Mouse (Mus musculus): Measurements from ENCODE around the gene Smg5. TPM values are rescaled to one million over a fixed set of nuclear protein-coding genes. Genes with fewer than 3 reads are reported as not detected.
"Not testable (repeated sequence)": the region's sequence is repeated elsewhere in the genome, so short reads cannot be mapped to it uniquely, and the experiment has no call there.

Smg5 gene
- polyA plus RNA-seq, 1 experiment from 2014 or later = 33.3 TPM

GRCm38 (mm10) chr3:88359584-88359983, 23.5 kb downstream of the Smg5 start:
- ATAC-seq (replicated peaks; ENCODE audit: insufficient number of reproducible peaks, low FRiP score, low TSS enrichment, low read depth) = no peak
- Histone ChIP-seq H3K36me3 (replicated peaks; ENCODE audit: control insufficient read depth, insufficient read depth, low read depth, low read length) (peaks cover 36% of the 10 kb centered on the region), H3K9ac (replicated peaks; ENCODE audit: low read length) (no peak overlapping the region), H3K4me1 (ENCODE audit: control insufficient read depth, insufficient read depth, low read length) (no peaks in the 10 kb centered on the region), H3K9me3 (replicated peaks; ENCODE audit: control insufficient read depth, low read length) (no peaks in the 10 kb centered on the region), H3K27me3 (ENCODE audit: control insufficient read depth, insufficient read depth, low read length) (0 out of 2 replicates have a peak, but pooled peaks cover 2% of the 10 kb centered on the region), H3K4me3 (ENCODE audit: low read depth, low read length) (no peak overlapping the region), H3K27ac (replicated peaks; ENCODE audit: low read depth, low read length) (no peak overlapping the region), H3K4me2 (ENCODE audit: low read depth, low read length) (no peak overlapping the region)
- no peak for DNase-seq (ENCODE audit: low spot score)
- 63% methylated on average over 5 of the region's 5 CpGs for WGBS

GRCm38 (mm10) chr3:88359989-88360388, 23.9 kb downstream of the Smg5 start:
- 52% methylated on average over 3 of the region's 3 CpGs for WGBS
- ATAC-seq (replicated peaks; ENCODE audit: insufficient number of reproducible peaks, low FRiP score, low TSS enrichment, low read depth) = no peak
- peaks cover 6% of the 10 kb centered on the region for H3K27me3 ChIP-seq (ENCODE audit: control insufficient read depth, insufficient read depth, low read length)
- peaks cover 36% of the 10 kb centered on the region for H3K36me3 ChIP-seq (replicated peaks; ENCODE audit: control insufficient read depth, insufficient read depth, low read depth, low read length)
- no peak for DNase-seq (ENCODE audit: low spot score)
- no peak overlapping the region for H3K4me2 ChIP-seq (ENCODE audit: low read depth, low read length)
- H3K4me1 ChIP-seq (ENCODE audit: control insufficient read depth, insufficient read depth, low read length) = no peaks in the 10 kb centered on the region
- no peaks in the 10 kb centered on the region for H3K9me3 ChIP-seq (replicated peaks; ENCODE audit: control insufficient read depth, low read length)
- no peak overlapping the region for H3K4me3 ChIP-seq (ENCODE audit: low read depth, low read length)
- H3K27ac ChIP-seq (replicated peaks; ENCODE audit: low read depth, low read length) = no peak overlapping the region
- H3K9ac ChIP-seq (replicated peaks; ENCODE audit: low read length) = no peak overlapping the region

- H3K4me2 ChIP-seq (ENCODE audit: low read depth, low read length) = no peak overlapping the region
- DNase-seq (ENCODE audit: low spot score) = no peak
- no peaks in the 10 kb centered on the region for H3K9me3 ChIP-seq (replicated peaks; ENCODE audit: control insufficient read depth, low read length)
- H3K36me3 ChIP-seq (replicated peaks; ENCODE audit: control insufficient read depth, insufficient read depth, low read depth, low read length) = peaks cover 30% of the 10 kb centered on the region
- no peak for ATAC-seq (replicated peaks; ENCODE audit: insufficient number of reproducible peaks, low FRiP score, low TSS enrichment, low read depth)
- no peaks in the 10 kb centered on the region for H3K4me1 ChIP-seq (ENCODE audit: control insufficient read depth, insufficient read depth, low read length)
- H3K9ac ChIP-seq (replicated peaks; ENCODE audit: low read length) = no peak overlapping the region
- H3K4me3 ChIP-seq (ENCODE audit: low read depth, low read length) = no peak overlapping the region
- H3K27me3 ChIP-seq (ENCODE audit: control insufficient read depth, insufficient read depth, low read length) = peaks cover 16% of the 10 kb centered on the region
- H3K27ac ChIP-seq (replicated peaks; ENCODE audit: low read depth, low read length) = no peak overlapping the region
- WGBS = 78% methylated on average over 6 of the region's 6 CpGs
Measured at GRCm38 (mm10) chr3:88361096-88361495, 25.0 kb downstream of the Smg5 start.

- WGBS = 77% methylated on average over 2 of the region's 2 CpGs
- Histone ChIP-seq H3K4me1 (ENCODE audit: control insufficient read depth, insufficient read depth, low read length) (no peaks in the 10 kb centered on the region), H3K4me2 (ENCODE audit: low read depth, low read length) (no peak overlapping the region), H3K4me3 (ENCODE audit: low read depth, low read length) (no peak overlapping the region), H3K36me3 (replicated peaks; ENCODE audit: control insufficient read depth, insufficient read depth, low read depth, low read length) (peaks cover 25% of the 10 kb centered on the region), H3K9me3 (replicated peaks; ENCODE audit: control insufficient read depth, low read length) (no peaks in the 10 kb centered on the region), H3K27me3 (ENCODE audit: control insufficient read depth, insufficient read depth, low read length) (peaks cover 18% of the 10 kb centered on the region), H3K9ac (replicated peaks; ENCODE audit: low read length) (no peak overlapping the region), H3K27ac (replicated peaks; ENCODE audit: low read depth, low read length) (no peak overlapping the region)
- ATAC-seq (replicated peaks; ENCODE audit: insufficient number of reproducible peaks, low FRiP score, low TSS enrichment, low read depth) = no peak; the same call in 1 of the 2 replicates
- no peak for DNase-seq (ENCODE audit: low spot score)
Measured at GRCm38 (mm10) chr3:88361612-88362313, 25.7 kb downstream of the Smg5 start.

GRCm38 (mm10) chr3:88363700-88364099, 27.6 kb downstream of the Smg5 start:
- no peak overlapping the region for H3K27ac ChIP-seq (replicated peaks; ENCODE audit: low read depth, low read length)
- WGBS = 37% methylated on average over 4 of the region's 4 CpGs
- H3K36me3 ChIP-seq (replicated peaks; ENCODE audit: control insufficient read depth, insufficient read depth, low read depth, low read length) = peaks cover 15% of the 10 kb centered on the region
- DNase-seq (ENCODE audit: low spot score) = no peak
- peaks cover 18% of the 10 kb centered on the region for H3K27me3 ChIP-seq (ENCODE audit: control insufficient read depth, insufficient read depth, low read length)
- no peaks in the 10 kb centered on the region for H3K9me3 ChIP-seq (replicated peaks; ENCODE audit: control insufficient read depth, low read length)
- ATAC-seq (replicated peaks; ENCODE audit: insufficient number of reproducible peaks, low FRiP score, low TSS enrichment, low read depth) = no peak
- H3K4me2 ChIP-seq (ENCODE audit: low read depth, low read length) = no peak overlapping the region
- H3K4me1 ChIP-seq (ENCODE audit: control insufficient read depth, insufficient read depth, low read length) = no peaks in the 10 kb centered on the region
- no peak overlapping the region for H3K9ac ChIP-seq (replicated peaks; ENCODE audit: low read length)
- no peak overlapping the region for H3K4me3 ChIP-seq (ENCODE audit: low read depth, low read length)

DNA sequence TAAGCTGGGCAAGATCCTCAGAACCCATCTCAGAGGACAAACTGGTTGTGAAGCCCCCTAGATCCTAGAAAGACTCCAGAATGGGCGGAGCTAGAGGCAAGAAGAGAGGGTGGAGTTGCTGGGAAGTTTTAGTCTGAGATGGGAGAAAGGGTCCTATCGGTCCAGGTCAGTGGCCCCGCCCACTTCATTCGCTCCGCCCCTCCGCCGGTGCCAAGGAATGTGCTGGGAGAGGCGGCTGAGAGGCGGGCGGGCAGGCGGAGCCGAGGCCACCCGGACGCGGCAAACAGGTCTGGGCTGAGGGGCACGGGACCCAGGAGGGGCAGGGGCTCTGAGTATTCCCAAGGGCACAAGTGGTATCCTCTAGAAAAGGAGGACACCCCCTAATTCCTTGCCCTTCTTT, 28.3 kb downstream of the Smg5 start, which contains the start of gene Paqr6:
Gene Paqr6, plus strand, starts transcription at position 248 of the 400 bp plus-strand sequence.
- H3K27me3 ChIP-seq (ENCODE audit: control insufficient read depth, insufficient read depth, low read length) = peaks cover 18% of the 10 kb centered on the region
- no peak within 1 kb of the TSS for H3K4me2 ChIP-seq (ENCODE audit: low read depth, low read length)
- H3K9ac ChIP-seq (replicated peaks; ENCODE audit: low read length) = no peak within 1 kb of the TSS
- no peak within 1 kb of the TSS for H3K27ac ChIP-seq (replicated peaks; ENCODE audit: low read depth, low read length)
- H3K4me3 ChIP-seq (ENCODE audit: low read depth, low read length) = no peak within 1 kb of the TSS
- peaks cover 9% of the 10 kb centered on the region for H3K36me3 ChIP-seq (replicated peaks; ENCODE audit: control insufficient read depth, insufficient read depth, low read depth, low read length)
- H3K4me1 ChIP-seq (ENCODE audit: control insufficient read depth, insufficient read depth, low read length) = no peaks in the 10 kb centered on the region
- DNase-seq (ENCODE audit: low spot score) = peak; percentile 61
- no peaks in the 10 kb centered on the region for H3K9me3 ChIP-seq (replicated peaks; ENCODE audit: control insufficient read depth, low read length)
- under 1% methylated on average over 16 of the region's 16 CpGs for WGBS
- no peak for ATAC-seq (replicated peaks; ENCODE audit: insufficient number of reproducible peaks, low FRiP score, low TSS enrichment, low read depth)

DNA sequence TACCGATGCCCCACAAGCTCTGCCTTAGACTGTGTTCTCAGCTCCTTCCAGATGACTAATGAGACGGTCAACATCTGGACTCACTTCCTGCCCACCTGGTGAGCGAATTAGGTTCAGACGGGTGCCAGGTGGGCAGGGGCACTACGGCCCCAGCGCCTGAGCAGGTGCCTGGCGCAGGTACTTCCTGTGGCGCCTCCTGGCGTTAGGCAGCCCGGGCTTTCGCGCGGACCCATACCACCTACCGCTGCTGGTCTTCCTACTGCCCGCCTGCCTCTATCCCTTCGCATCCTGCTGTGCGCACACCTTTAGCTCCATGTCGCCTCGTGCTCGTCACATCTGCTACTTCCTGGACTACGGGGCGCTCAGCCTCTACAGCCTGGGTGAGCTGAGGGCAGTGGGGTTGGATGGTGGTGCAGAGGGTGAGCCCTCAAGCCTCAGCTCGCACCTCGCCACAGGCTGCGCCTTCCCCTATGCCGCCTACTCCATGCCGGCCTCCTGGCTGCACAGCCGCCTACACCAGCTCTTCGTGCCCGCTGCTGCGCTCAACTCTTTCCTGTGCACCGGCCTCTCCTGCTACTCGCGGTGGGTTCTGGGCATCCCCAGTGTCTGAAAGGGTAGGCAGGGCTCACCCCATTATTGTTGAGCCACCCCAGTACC, 29.8 kb downstream of the Smg5 start:
- no peak overlapping the region for H3K4me3 ChIP-seq (ENCODE audit: low read depth, low read length)
- H3K36me3 ChIP-seq (replicated peaks; ENCODE audit: control insufficient read depth, insufficient read depth, low read depth, low read length) = peaks cover 4% of the 10 kb centered on the region
- H3K4me1 ChIP-seq (ENCODE audit: control insufficient read depth, insufficient read depth, low read length) = no peaks in the 10 kb centered on the region
- peaks cover 18% of the 10 kb centered on the region for H3K27me3 ChIP-seq (ENCODE audit: control insufficient read depth, insufficient read depth, low read length)
- DNase-seq (ENCODE audit: low spot score) (no peak), ATAC-seq (replicated peaks; ENCODE audit: insufficient number of reproducible peaks, low FRiP score, low TSS enrichment, low read depth) (no peak)
- 33% methylated on average over 34 of the region's 34 CpGs for WGBS
- no peak overlapping the region for H3K9ac ChIP-seq (replicated peaks; ENCODE audit: low read length)
- no peaks in the 10 kb centered on the region for H3K9me3 ChIP-seq (replicated peaks; ENCODE audit: control insufficient read depth, low read length)
- H3K4me2 ChIP-seq (ENCODE audit: low read depth, low read length) = no peak overlapping the region
- H3K27ac ChIP-seq (replicated peaks; ENCODE audit: low read depth, low read length) = no peak overlapping the region

DNA sequence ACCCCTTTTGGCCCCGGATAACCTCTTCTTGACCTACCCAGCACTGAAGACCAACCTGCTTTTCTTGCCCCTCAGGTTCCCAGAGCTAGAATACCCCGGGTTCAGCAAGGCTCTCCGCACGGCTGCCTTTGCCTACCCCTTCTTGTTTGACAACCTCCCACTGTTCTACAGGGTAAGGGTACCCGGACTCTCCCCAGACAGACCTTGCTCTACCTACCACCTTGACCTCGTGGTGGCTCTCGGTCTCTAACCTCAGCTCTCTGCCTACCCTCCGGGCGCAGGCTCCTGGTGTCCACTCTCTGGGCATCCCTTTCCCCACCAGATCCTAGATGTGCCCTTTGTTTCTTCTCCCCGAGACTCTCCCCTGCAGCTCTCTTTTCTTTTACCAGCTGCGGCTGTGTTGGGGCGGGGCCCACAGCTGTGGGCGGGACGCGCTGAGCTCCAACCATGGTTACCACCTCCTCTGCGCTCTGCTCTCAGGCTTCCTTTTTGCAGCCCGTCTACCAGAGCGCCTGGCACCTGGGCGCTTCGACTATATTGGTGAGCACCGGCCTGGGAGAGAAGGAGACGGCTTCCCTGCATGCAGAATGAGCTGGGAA, 30.9 kb downstream of the Smg5 start:
- 4% methylated on average over 18 of the region's 22 CpGs for WGBS
- DNase-seq (ENCODE audit: low spot score) (peak; percentile 30), ATAC-seq (replicated peaks; ENCODE audit: insufficient number of reproducible peaks, low FRiP score, low TSS enrichment, low read depth) (peak; percentile 86)
- H3K27ac ChIP-seq (replicated peaks; ENCODE audit: low read depth, low read length); H3K36me3 ChIP-seq (replicated peaks; ENCODE audit: control insufficient read depth, insufficient read depth, low read depth, low read length); H3K4me3 ChIP-seq (ENCODE audit: low read depth, low read length); H3K4me1 ChIP-seq (ENCODE audit: control insufficient read depth, insufficient read depth, low read length); H3K9ac ChIP-seq (replicated peaks; ENCODE audit: low read length); H3K9me3 ChIP-seq (replicated peaks; ENCODE audit: control insufficient read depth, low read length): not testable (repeated sequence)
- Histone ChIP-seq H3K4me2 (ENCODE audit: low read depth, low read length) (peak overlapping the region; percentile 29), H3K27me3 (ENCODE audit: control insufficient read depth, insufficient read depth, low read length) (peaks cover 18% of the 10 kb centered on the region)
